Mouse (Mus musculus): ENCODE measurements at regions not wholly inside any gene's neighbourhood (a gene's known extent, or its start where the extent isn't known, plus 50 kb on each side); places are given as distances from the start of the nearest gene placed in this dataset.

DNA sequence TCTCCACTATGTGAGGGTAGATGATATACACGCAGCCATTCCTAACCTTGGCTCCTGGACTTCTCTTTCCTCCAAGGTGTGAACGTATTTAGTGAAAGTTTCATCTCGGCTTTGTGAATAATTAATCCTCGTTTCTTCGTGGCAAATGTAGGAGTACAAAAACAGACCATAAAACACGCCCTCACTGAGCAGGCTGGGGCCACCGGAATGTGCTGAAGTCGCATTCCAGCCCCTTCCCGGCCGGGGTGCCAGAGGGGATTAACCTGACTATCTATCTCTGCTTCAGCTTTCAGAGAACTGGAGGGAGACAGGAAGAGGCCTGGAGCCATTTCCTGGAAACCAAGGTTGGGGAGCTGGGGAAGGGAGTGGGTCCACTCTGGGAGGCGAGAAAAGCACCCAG, 499.1 kb downstream of the Zfp704 start:
- Histone ChIP-seq H3K4me1 (ENCODE audit: control insufficient read depth, insufficient read depth, low read length) (no peaks in the 10 kb centered on the region), H3K4me3 (replicated peaks; ENCODE audit: extremely low read depth, low read depth, low read length) (no peak overlapping the region)
- TF ChIP-seq CTCF (IDR thresholded peaks at IDR 0.05; ENCODE audit: insufficient read depth, low read length): no peak
- no peak for TF ChIP-seq POLR2A (IDR thresholded peaks at IDR 0.05; ENCODE audit: borderline replicate concordance, extremely low read depth, low read depth, low read length)
- DNase-seq: no peak
- WGBS: 51% methylated on average over 11 of the region's 11 CpGs

DNA sequence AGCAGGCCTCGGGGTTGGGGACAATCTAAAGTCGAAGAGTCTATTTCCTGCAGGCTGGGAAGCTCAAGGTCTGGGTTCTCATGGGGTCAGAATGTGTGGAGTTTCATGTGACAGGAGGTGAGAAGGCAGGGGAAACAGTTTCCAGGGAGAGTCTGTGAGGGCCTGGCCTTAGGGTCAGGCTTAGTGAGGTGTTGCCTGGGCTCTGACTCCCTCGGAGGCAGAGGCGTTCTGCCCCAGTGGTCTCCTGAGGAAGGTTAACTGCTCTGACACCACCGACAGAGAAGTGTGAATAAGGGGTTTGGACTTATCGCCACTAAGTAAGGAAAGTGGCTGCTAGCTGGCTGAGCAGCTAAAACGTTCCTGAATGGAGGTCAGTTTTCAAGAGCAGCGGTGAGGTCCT, 499.9 kb downstream of the Zfp704 start:
- H3K4me3 ChIP-seq (replicated peaks; ENCODE audit: extremely low read depth, low read depth, low read length): no peak overlapping the region
- 54% methylated on average over 8 of the region's 8 CpGs for WGBS
- no peak for DNase-seq
- TF ChIP-seq POLR2A (IDR thresholded peaks at IDR 0.05; ENCODE audit: borderline replicate concordance, extremely low read depth, low read depth, low read length) (no peak), CTCF (IDR thresholded peaks at IDR 0.05; ENCODE audit: insufficient read depth, low read length) (no peak)
- no peaks in the 10 kb centered on the region for H3K4me1 ChIP-seq (ENCODE audit: control insufficient read depth, insufficient read depth, low read length)

DNA sequence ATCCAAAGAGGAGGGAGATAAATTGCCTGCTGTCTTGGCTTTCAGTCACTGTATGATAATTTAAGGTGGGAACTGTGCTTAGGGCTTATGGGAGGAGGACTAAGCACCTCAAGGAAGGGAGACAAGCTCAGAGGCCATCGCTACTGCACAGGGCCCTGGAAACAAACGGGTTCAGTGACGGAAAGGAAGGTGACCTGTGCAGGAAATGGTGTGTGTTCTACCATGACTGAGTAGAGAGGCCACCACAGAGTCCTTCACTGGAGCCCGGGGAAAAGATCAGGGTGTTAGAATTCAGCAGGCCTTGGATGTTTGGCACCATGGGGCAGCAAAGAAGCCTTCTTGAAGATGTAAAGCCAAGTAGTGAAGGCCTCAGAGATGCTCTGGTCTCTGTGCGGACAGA, 500.4 kb downstream of the Zfp704 start:
- no peaks in the 10 kb centered on the region for H3K4me1 ChIP-seq (ENCODE audit: control insufficient read depth, insufficient read depth, low read length)
- no peak overlapping the region for H3K4me3 ChIP-seq (replicated peaks; ENCODE audit: extremely low read depth, low read depth, low read length)
- 84% methylated on average over 5 of the region's 5 CpGs for WGBS
- TF ChIP-seq POLR2A (IDR thresholded peaks at IDR 0.05; ENCODE audit: borderline replicate concordance, extremely low read depth, low read depth, low read length): no peak
- no peak for TF ChIP-seq CTCF (IDR thresholded peaks at IDR 0.05; ENCODE audit: insufficient read depth, low read length)
- DNase-seq: no peak

DNA sequence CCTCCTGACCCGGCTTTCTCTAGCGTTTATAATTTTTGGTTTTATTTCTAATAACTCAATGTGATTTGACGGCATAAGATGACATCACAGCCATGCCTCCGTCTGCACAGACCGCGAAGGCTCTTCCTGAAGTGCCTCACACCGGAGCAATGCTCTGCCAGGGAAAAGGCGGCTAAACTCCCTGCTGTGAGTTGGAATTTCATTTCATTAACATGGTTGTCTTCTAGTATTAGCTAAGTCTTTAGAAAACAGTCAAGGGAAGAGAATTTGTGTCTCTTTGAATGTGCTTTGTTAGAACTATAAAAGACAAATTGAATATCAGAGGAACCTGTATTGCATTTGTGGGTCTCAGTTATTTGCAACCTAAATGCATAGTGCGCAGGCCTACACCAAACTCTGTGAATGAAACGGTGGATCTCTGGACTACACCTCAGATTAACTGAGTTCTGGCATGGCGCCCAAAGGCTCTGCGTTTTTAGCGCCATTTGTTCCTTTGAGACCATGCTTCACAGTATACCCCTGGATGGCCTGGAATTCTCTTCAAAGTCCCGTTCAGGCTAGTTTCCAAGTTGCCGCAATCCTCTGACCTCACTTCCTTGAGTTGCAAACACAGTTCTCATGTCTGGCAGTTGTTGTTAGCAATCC, 502.0 kb downstream of the Zfp704 start:
- WGBS: 84% methylated on average over 15 of the region's 15 CpGs

DNA sequence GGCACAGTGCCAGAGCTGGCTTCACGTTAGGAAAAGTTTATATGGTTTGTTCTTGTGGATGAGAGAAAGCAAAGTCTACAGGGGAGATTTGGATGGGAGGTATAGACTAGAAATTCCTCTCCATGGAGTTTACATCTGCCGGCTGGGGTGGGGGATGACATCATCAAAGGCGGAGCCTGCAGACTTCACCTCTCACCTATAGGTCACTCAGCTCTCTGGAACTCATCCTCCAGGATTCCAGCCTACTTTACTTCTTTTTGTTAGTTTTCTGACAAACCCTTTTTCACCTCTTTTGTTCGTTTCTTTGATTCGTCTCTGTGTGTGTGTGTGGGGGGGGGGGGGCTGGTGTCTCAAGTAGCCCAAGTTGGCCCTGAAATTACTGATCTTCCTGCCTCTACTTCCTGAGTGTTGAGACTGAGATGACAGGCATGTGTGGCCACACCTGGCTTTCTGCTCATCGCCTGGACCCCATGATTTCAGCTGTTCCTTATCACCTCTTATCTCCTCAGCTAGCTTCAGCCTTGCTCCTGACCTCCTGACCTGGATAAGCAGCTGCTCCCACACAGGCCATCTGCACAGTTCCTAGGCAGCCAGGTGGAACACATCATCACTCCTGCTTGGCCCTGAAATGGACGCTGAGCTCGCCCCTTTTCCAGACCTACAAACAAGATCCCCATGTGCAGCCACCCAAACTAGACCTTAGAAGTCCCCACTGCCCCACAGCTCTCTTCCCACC, 504.5 kb downstream of the Zfp704 start:
- H3K4me1 ChIP-seq (ENCODE audit: control insufficient read depth, insufficient read depth, low read length): no peaks in the 10 kb centered on the region
- WGBS: 42% methylated on average over 8 of the region's 8 CpGs
- no peak for DNase-seq
- H3K4me3 ChIP-seq (replicated peaks; ENCODE audit: extremely low read depth, low read depth, low read length): no peak overlapping the region
- TF ChIP-seq CTCF (IDR thresholded peaks at IDR 0.05; ENCODE audit: insufficient read depth, low read length): no peak
- no peak for TF ChIP-seq POLR2A (IDR thresholded peaks at IDR 0.05; ENCODE audit: borderline replicate concordance, extremely low read depth, low read depth, low read length)

More for the DNA sequence above, 502.0 kb downstream of the Zfp704 start:
- Histone ChIP-seq H3K4me1 (ENCODE audit: control insufficient read depth, insufficient read depth, low read length) (no peaks in the 10 kb centered on the region), H3K4me3 (replicated peaks; ENCODE audit: extremely low read depth, low read depth, low read length) (no peak overlapping the region)
- no peak for DNase-seq
- TF ChIP-seq CTCF (IDR thresholded peaks at IDR 0.05; ENCODE audit: insufficient read depth, low read length) (no peak), POLR2A (IDR thresholded peaks at IDR 0.05; ENCODE audit: borderline replicate concordance, extremely low read depth, low read depth, low read length) (no peak)

DNA sequence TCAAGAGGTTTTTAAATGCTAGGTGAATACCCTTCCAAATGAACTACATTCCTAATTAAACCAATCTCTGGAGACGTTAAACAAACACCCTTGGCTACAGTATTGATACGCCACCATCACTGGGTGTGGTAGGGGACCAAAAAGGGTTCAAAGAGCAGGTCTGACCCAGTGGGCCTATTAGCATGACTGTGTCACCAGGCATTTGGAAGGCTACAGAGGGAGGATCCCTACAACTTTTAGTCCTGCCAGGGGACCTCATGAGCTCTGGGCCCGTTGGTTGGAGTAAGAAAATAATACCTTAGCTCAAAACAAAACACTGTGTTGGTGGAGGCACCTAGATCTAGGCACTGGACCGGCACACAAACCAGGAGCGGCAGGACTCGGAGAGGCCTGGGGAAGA, 506.4 kb downstream of the Zfp704 start:
- no peak for DNase-seq
- TF ChIP-seq CTCF (IDR thresholded peaks at IDR 0.05; ENCODE audit: insufficient read depth, low read length) (no peak), POLR2A (IDR thresholded peaks at IDR 0.05; ENCODE audit: borderline replicate concordance, extremely low read depth, low read depth, low read length) (no peak)
- 85% methylated on average over 6 of the region's 6 CpGs for WGBS
- no peak overlapping the region for H3K4me3 ChIP-seq (replicated peaks; ENCODE audit: extremely low read depth, low read depth, low read length)
- no peaks in the 10 kb centered on the region for H3K4me1 ChIP-seq (ENCODE audit: control insufficient read depth, insufficient read depth, low read length)

DNA sequence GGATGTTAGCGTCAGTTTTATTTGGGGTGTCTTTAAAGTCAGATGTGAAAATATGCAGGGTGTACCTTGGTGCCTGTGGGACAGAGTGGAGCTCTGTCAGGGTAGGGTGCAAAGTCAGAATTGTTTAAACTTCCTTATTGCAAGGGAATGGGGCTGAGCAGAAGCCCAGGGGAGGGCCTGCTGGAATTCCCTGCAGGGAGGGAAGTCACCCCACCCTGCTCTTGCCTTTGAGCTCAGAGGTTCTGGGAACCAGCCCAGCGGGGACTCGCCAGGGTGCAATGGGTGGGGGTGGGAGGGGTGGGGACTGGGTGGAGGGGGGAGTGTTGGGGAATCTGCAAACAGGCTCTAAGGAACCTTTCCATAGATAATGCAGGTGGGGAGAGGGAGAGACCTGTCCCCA, 508.6 kb downstream of the Zfp704 start:
- Histone ChIP-seq H3K4me1 (ENCODE audit: control insufficient read depth, insufficient read depth, low read length) (no peaks in the 10 kb centered on the region), H3K4me3 (replicated peaks; ENCODE audit: extremely low read depth, low read depth, low read length) (no peak overlapping the region)
- no peak for DNase-seq
- WGBS: 43% methylated on average over 3 of the region's 3 CpGs
- no peak for TF ChIP-seq POLR2A (IDR thresholded peaks at IDR 0.05; ENCODE audit: borderline replicate concordance, extremely low read depth, low read depth, low read length)
- no peak for TF ChIP-seq CTCF (IDR thresholded peaks at IDR 0.05; ENCODE audit: insufficient read depth, low read length)

DNA sequence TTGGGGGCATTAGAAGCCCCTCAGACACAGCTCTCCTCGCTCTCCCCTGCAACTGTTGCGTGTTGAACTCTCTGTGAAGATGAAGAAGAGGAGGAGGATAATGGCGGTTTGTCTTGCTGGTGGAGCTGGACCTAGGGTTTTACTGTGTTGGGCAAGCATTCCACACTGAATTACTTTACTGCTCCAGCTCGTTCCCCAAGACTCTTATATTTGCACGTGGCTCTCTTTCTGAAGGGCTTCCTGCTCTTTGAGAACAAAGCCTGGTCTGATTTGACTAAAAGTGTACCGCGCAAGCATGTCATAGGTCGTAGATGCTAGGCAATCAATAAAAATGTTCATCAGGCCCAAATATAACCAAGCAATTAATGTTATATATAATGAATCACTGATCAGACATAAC, 509.1 kb downstream of the Zfp704 start:
- TF ChIP-seq CTCF (IDR thresholded peaks at IDR 0.05; ENCODE audit: insufficient read depth, low read length): no peak
- no peak for TF ChIP-seq POLR2A (IDR thresholded peaks at IDR 0.05; ENCODE audit: borderline replicate concordance, extremely low read depth, low read depth, low read length)
- WGBS: 62% methylated on average over 8 of the region's 8 CpGs
- DNase-seq: no peak
- Histone ChIP-seq H3K4me3 (replicated peaks; ENCODE audit: extremely low read depth, low read depth, low read length) (no peak overlapping the region), H3K4me1 (ENCODE audit: control insufficient read depth, insufficient read depth, low read length) (no peaks in the 10 kb centered on the region)

DNA sequence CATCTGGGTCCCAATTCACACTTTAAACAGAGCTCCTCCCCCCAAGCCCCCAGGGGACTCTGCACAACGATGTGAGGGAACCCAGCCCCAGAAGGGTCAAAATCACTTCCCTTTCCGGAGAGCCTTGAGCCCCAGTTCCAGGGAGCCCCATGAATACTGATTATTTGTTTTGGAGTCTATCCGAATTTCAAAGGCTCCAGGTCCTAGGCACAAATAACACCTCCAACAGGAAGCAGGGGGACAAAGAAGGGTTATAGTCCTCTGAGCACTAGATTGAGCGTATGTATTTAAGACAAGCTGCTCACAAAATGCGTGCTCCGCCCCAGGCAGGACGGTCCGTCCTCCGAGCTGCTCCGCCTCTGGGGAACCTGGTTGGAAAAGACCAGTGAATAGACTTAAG, 511.4 kb downstream of the Zfp704 start:
- no peak overlapping the region for H3K4me3 ChIP-seq (replicated peaks; ENCODE audit: extremely low read depth, low read depth, low read length)
- no peak for TF ChIP-seq CTCF (IDR thresholded peaks at IDR 0.05; ENCODE audit: insufficient read depth, low read length)
- TF ChIP-seq POLR2A (IDR thresholded peaks at IDR 0.05; ENCODE audit: borderline replicate concordance, extremely low read depth, low read depth, low read length): no peak
- WGBS: 78% methylated on average over 10 of the region's 10 CpGs
- DNase-seq: no peak
- H3K4me1 ChIP-seq (ENCODE audit: control insufficient read depth, insufficient read depth, low read length): no peaks in the 10 kb centered on the region

DNA sequence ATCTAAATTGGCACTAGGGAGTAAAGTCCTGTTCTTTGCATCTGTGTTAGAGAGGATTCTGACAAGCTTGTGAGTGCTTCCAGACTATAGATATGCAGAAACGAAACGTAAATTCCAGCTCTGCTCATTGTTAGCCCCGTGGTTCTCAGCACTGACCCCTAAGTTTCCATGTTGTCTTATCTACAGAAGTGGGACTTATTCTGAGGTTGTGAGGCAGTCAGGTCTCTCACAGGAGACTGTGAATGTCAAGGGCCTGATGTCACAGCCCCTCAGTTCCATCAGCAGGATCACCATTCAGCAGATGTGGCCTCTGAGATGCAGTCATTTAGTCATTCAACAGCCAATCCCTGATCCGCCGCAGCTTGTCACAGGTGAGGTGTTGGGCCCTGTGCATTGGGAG, 525.8 kb downstream of the Zfp704 start:
- TF ChIP-seq POLR2A (IDR thresholded peaks at IDR 0.05; ENCODE audit: borderline replicate concordance, extremely low read depth, low read depth, low read length): no peak
- no peak for TF ChIP-seq CTCF (IDR thresholded peaks at IDR 0.05; ENCODE audit: insufficient read depth, low read length)
- 90% methylated on average over 5 of the region's 5 CpGs for WGBS
- Histone ChIP-seq H3K4me3 (replicated peaks; ENCODE audit: extremely low read depth, low read depth, low read length) (no peak overlapping the region), H3K4me1 (ENCODE audit: control insufficient read depth, insufficient read depth, low read length) (no peaks in the 10 kb centered on the region)
- no peak for DNase-seq
